Mouse (Mus musculus): Measurements from ENCODE around the gene Vwc2. TPM values are rescaled to one million over a fixed set of nuclear protein-coding genes. Genes with fewer than 3 reads are reported as not detected.

The Vwc2 gene
- 0.27 TPM for polyA plus RNA-seq (2012; fragmentation: generic; extraction: Trizol)
- long read RNA-seq, experiment 1: 0 reads
- long read RNA-seq, experiment 2: 0 reads

- no peak for TF ChIP-seq USF1 (IDR thresholded peaks at IDR 0.05; ENCODE audit: low read depth)
- TF ChIP-seq MYOD1 (IDR thresholded peaks at IDR 0.05; ENCODE audit: control insufficient read depth, insufficient read length, low read depth): peak; percentile 35
- TF ChIP-seq MAX (IDR thresholded peaks at IDR 0.05): no peak
- TF ChIP-seq CTCF (IDR thresholded peaks at IDR 0.05; ENCODE audit: control insufficient read depth, insufficient read depth, insufficient read length): no peak
- no peak for TF ChIP-seq MYOG (IDR thresholded peaks at IDR 0.05; ENCODE audit: control insufficient read depth, extremely low read depth, insufficient read length)
- TF ChIP-seq CEBPB (IDR thresholded peaks at IDR 0.05; ENCODE audit: low read depth): no peak
- no peak for TF ChIP-seq FOSL1 (IDR thresholded peaks at IDR 0.05; ENCODE audit: insufficient read depth, low read length, poor library complexity, severe bottlenecking)
- no peaks in the 10 kb centered on the region for H3K79me2 ChIP-seq (ENCODE audit: control insufficient read depth, insufficient read depth)
- H3ac ChIP-seq (ENCODE audit: control insufficient read depth, insufficient read length, low read depth): no peak within 1 kb of the TSS
- H3K36me3 ChIP-seq (ENCODE audit: control insufficient read depth, insufficient read depth): no peaks in the 10 kb centered on the region
- no peaks in the 10 kb centered on the region for H3K79me3 ChIP-seq (ENCODE audit: low read depth)
- H3K4me3 ChIP-seq (ENCODE audit: insufficient read depth, poor library complexity, severe bottlenecking): no peak within 1 kb of the TSS
- peaks cover 16% of the 10 kb centered on the region for H3K27me3 ChIP-seq (ENCODE audit: control insufficient read depth, insufficient read depth, insufficient read length)
Observed at GRCm38 (mm10) chr11:11113576-11114233, at the start of gene Vwc2. Vwc2 (plus strand) TSS chr11:11114223.

GRCm38 (mm10) chr11:11088162-11088756 lies 25.8 kb upstream of the Vwc2 start:
- no peaks in the 10 kb centered on the region for H3K36me3 ChIP-seq (ENCODE audit: control insufficient read depth, insufficient read depth)
- no peaks in the 10 kb centered on the region for H3K79me2 ChIP-seq (ENCODE audit: control insufficient read depth, insufficient read depth)
- H3ac ChIP-seq (ENCODE audit: control insufficient read depth, insufficient read length, low read depth): no peak overlapping the region
- no peaks in the 10 kb centered on the region for H3K79me3 ChIP-seq (ENCODE audit: low read depth)
- TF ChIP-seq MAX (IDR thresholded peaks at IDR 0.05) (no peak), CTCF (IDR thresholded peaks at IDR 0.05; ENCODE audit: control insufficient read depth, insufficient read depth, insufficient read length) (no peak), MYOD1 (IDR thresholded peaks at IDR 0.05; ENCODE audit: control insufficient read depth, insufficient read length, low read depth) (no peak), MYOG (IDR thresholded peaks at IDR 0.05; ENCODE audit: control insufficient read depth, extremely low read depth, insufficient read length) (no peak), CEBPB (IDR thresholded peaks at IDR 0.05; ENCODE audit: low read depth) (no peak), FOSL1 (IDR thresholded peaks at IDR 0.05; ENCODE audit: insufficient read depth, low read length, poor library complexity, severe bottlenecking) (no peak), USF1 (IDR thresholded peaks at IDR 0.05; ENCODE audit: low read depth) (no peak)
- H3K27me3 ChIP-seq (ENCODE audit: control insufficient read depth, insufficient read depth, insufficient read length): no peaks in the 10 kb centered on the region
- no peak overlapping the region for H3K4me3 ChIP-seq (ENCODE audit: insufficient read depth, poor library complexity, severe bottlenecking)

- no peaks in the 10 kb centered on the region for H3K79me2 ChIP-seq (ENCODE audit: control insufficient read depth, insufficient read depth)
- no peaks in the 10 kb centered on the region for H3K27me3 ChIP-seq (ENCODE audit: control insufficient read depth, insufficient read depth, insufficient read length)
- H3K4me3 ChIP-seq (ENCODE audit: insufficient read depth, poor library complexity, severe bottlenecking): no peak overlapping the region
- no peaks in the 10 kb centered on the region for H3K79me3 ChIP-seq (ENCODE audit: low read depth)
- no peak for TF ChIP-seq CTCF (IDR thresholded peaks at IDR 0.05; ENCODE audit: control insufficient read depth, insufficient read depth, insufficient read length)
- no peak for TF ChIP-seq CEBPB (IDR thresholded peaks at IDR 0.05; ENCODE audit: low read depth)
- TF ChIP-seq USF1 (IDR thresholded peaks at IDR 0.05; ENCODE audit: low read depth): no peak
- no peak for TF ChIP-seq MYOG (IDR thresholded peaks at IDR 0.05; ENCODE audit: control insufficient read depth, extremely low read depth, insufficient read length)
- no peak for TF ChIP-seq FOSL1 (IDR thresholded peaks at IDR 0.05; ENCODE audit: insufficient read depth, low read length, poor library complexity, severe bottlenecking)
- no peak for TF ChIP-seq MAX (IDR thresholded peaks at IDR 0.05)
- TF ChIP-seq MYOD1 (IDR thresholded peaks at IDR 0.05; ENCODE audit: control insufficient read depth, insufficient read length, low read depth): no peak
- no peaks in the 10 kb centered on the region for H3K36me3 ChIP-seq (ENCODE audit: control insufficient read depth, insufficient read depth)
- H3ac ChIP-seq (ENCODE audit: control insufficient read depth, insufficient read length, low read depth): no peak overlapping the region
Observed at GRCm38 (mm10) chr11:11097606-11098005, 16.4 kb upstream of the Vwc2 start.

GRCm38 (mm10) chr11:11098282-11098681 lies 15.7 kb upstream of the Vwc2 start:
- no peak for TF ChIP-seq CEBPB (IDR thresholded peaks at IDR 0.05; ENCODE audit: low read depth)
- TF ChIP-seq MAX (IDR thresholded peaks at IDR 0.05): no peak
- TF ChIP-seq MYOG (IDR thresholded peaks at IDR 0.05; ENCODE audit: control insufficient read depth, extremely low read depth, insufficient read length): no peak
- no peak for TF ChIP-seq MYOD1 (IDR thresholded peaks at IDR 0.05; ENCODE audit: control insufficient read depth, insufficient read length, low read depth)
- TF ChIP-seq FOSL1 (IDR thresholded peaks at IDR 0.05; ENCODE audit: insufficient read depth, low read length, poor library complexity, severe bottlenecking): no peak
- TF ChIP-seq CTCF (IDR thresholded peaks at IDR 0.05; ENCODE audit: control insufficient read depth, insufficient read depth, insufficient read length): no peak
- TF ChIP-seq USF1 (IDR thresholded peaks at IDR 0.05; ENCODE audit: low read depth): no peak
- no peak overlapping the region for H3K4me3 ChIP-seq (ENCODE audit: insufficient read depth, poor library complexity, severe bottlenecking)
- no peaks in the 10 kb centered on the region for H3K36me3 ChIP-seq (ENCODE audit: control insufficient read depth, insufficient read depth)
- H3K79me2 ChIP-seq (ENCODE audit: control insufficient read depth, insufficient read depth): no peaks in the 10 kb centered on the region
- no peaks in the 10 kb centered on the region for H3K27me3 ChIP-seq (ENCODE audit: control insufficient read depth, insufficient read depth, insufficient read length)
- no peaks in the 10 kb centered on the region for H3K79me3 ChIP-seq (ENCODE audit: low read depth)
- no peak overlapping the region for H3ac ChIP-seq (ENCODE audit: control insufficient read depth, insufficient read length, low read depth)

- TF ChIP-seq CEBPB (IDR thresholded peaks at IDR 0.05; ENCODE audit: low read depth) (no peak), MAX (IDR thresholded peaks at IDR 0.05) (no peak), FOSL1 (IDR thresholded peaks at IDR 0.05; ENCODE audit: insufficient read depth, low read length, poor library complexity, severe bottlenecking) (no peak), MYOD1 (IDR thresholded peaks at IDR 0.05; ENCODE audit: control insufficient read depth, insufficient read length, low read depth) (no peak), CTCF (IDR thresholded peaks at IDR 0.05; ENCODE audit: control insufficient read depth, insufficient read depth, insufficient read length) (no peak), MYOG (IDR thresholded peaks at IDR 0.05; ENCODE audit: control insufficient read depth, extremely low read depth, insufficient read length) (no peak), USF1 (IDR thresholded peaks at IDR 0.05; ENCODE audit: low read depth) (no peak)
- Histone ChIP-seq H3K4me3 (ENCODE audit: insufficient read depth, poor library complexity, severe bottlenecking) (no peak overlapping the region), H3K79me3 (ENCODE audit: low read depth) (no peaks in the 10 kb centered on the region), H3K36me3 (ENCODE audit: control insufficient read depth, insufficient read depth) (no peaks in the 10 kb centered on the region), H3K79me2 (ENCODE audit: control insufficient read depth, insufficient read depth) (no peaks in the 10 kb centered on the region), H3ac (ENCODE audit: control insufficient read depth, insufficient read length, low read depth) (no peak overlapping the region), H3K27me3 (ENCODE audit: control insufficient read depth, insufficient read depth, insufficient read length) (no peaks in the 10 kb centered on the region)
Observed at GRCm38 (mm10) chr11:11099011-11099410, 15.0 kb upstream of the Vwc2 start.

Measured in C2C12 (cell line).